Mouse (Mus musculus) neural tube, embryonic 12.5 days (tissue): ENCODE results near the gene Hnrnpa1. TPM values are rescaled to one million over a fixed set of nuclear protein-coding genes. Genes with fewer than 3 reads are reported as not detected.
"Not testable (repeated sequence)": the region's sequence is repeated elsewhere in the genome, so short reads cannot be mapped to it uniquely, and the experiment has no call there.

Experiments used
- ATAC-seq: fragments of 200-750 bp; cut with Nextera tagmentation; 2 replicates; pipeline ENCODE4 v1.8.0; 2017; ENCODE audit warnings: low read depth, mild to moderate bottlenecking, moderate TSS enrichment, moderate library complexity; ENCODE audit not compliant: low FRiP score
- H3K27ac ChIP-seq: fragments of 300-500 bp; sonication (generic); 2 replicates; pipeline ENCODE4 v1.5.1; 2016
- H3K27me3 ChIP-seq: fragments of 300-500 bp; sonication (generic); replicated peaks from 2 replicates; pipeline ENCODE4 v1.6.1; 2016; ENCODE audit warnings: mild to moderate bottlenecking
- H3K36me3 ChIP-seq: fragments of 300-500 bp; sonication (generic); 2 replicates; pipeline ENCODE4 v1.6.1; 2016; ENCODE audit warnings: mild to moderate bottlenecking
- H3K4me1 ChIP-seq: fragments of 300-500 bp; sonication (generic); 2 replicates; pipeline ENCODE4 v1.6.1; 2016
- H3K4me2 ChIP-seq: fragments of 300-500 bp; sonication (generic); replicated peaks from 2 replicates; pipeline ENCODE4 v1.6.1; 2016; ENCODE audit warnings: mild to moderate bottlenecking
- H3K4me3 ChIP-seq: fragments of 300-500 bp; sonication (generic); 2 replicates; pipeline ENCODE4 v1.5.1; 2016
- H3K9ac ChIP-seq: fragments of 300-500 bp; sonication (generic); 2 replicates; pipeline ENCODE4 v1.6.1; 2016; ENCODE audit warnings: mild to moderate bottlenecking
- H3K9me3 ChIP-seq: fragments of 300-500 bp; sonication (generic); 2 replicates; pipeline ENCODE4 v1.6.1; 2016; ENCODE audit warnings: mild to moderate bottlenecking
- WGBS: fragments of 180-500 bp; shearing (Covaris S2); methylation state at CpG from one replicate; pipeline ENCODE4 v1.1.7; 2016; 5-methylcytosine and 5-hydroxymethylcytosine counted together
- polyA plus RNA-seq: library from polyadenylated mRNA; unstranded; fragments of >200 nt; fragmentation: Nextera tagmentation; extraction: Ambion mirVana; gene quantifications from 2 replicates; pipeline ENCODE4 v1.2.1, GENCODE M21; 2016

Gene Hnrnpa1
- polyA plus RNA-seq, 1 experiment from 2014 or later = 1,154 TPM

DNA sequence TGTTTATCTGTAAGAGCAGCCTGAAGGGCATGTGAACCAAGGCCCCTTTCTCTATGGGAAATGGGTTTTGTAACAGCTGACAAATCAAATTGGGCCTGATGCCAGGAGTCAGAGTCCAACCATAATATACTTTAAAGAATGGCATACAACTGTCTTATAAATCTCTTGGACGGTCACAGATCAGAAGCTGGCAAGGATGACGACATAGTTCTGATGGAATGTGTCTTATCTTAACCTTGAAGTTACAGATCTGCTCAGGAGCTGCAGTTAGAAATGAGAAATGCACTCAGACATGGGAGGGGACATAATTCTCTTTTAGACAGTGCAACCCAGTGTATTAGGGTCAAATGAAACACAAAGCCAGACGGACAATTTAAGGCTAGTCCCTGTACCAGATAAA is 19.4 kb upstream of the Hnrnpa1 start:
- no peak for ATAC-seq
- H3K4me3 ChIP-seq = no peak overlapping the region
- no peaks in the 10 kb centered on the region for H3K9me3 ChIP-seq
- no peak overlapping the region for H3K27ac ChIP-seq
- no peak overlapping the region for H3K4me2 ChIP-seq
- H3K4me1 ChIP-seq = peaks cover 12% of the 10 kb centered on the region
- WGBS = 47% methylated on average over 3 of the region's 3 CpGs
- H3K36me3 ChIP-seq = no peaks in the 10 kb centered on the region; the same call in 1 of the 2 replicates
- no peaks in the 10 kb centered on the region for H3K27me3 ChIP-seq
- no peak overlapping the region for H3K9ac ChIP-seq

DNA sequence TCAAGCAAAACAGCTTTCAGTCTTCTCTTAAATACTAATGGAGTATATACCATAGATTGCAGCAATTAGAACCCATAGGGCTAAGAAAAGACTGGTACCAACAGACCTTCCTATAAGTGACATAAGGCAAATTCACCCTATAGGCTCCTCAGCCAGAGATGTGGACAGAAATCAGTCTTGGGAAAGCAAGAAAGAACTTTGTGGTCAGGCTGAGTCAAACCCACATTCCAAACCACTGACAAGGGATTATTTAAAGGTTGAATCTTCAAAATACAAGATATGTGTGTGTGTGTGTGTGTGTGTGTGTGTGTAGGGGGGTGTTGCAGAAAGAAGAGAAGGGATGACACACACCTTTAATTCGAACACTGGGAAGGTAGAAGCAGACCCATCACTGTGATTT is 18.8 kb upstream of the Hnrnpa1 start:
- H3K9me3 ChIP-seq = no peaks in the 10 kb centered on the region
- no peaks in the 10 kb centered on the region for H3K27me3 ChIP-seq
- WGBS = 90% methylated on average over 1 of the region's 1 CpGs
- H3K4me2 ChIP-seq = no peak overlapping the region
- ATAC-seq = no peak
- 0 out of 2 replicates have a peak, but pooled peaks cover 7% of the 10 kb centered on the region for H3K4me1 ChIP-seq
- H3K9ac ChIP-seq = no peak overlapping the region
- H3K27ac ChIP-seq = no peak overlapping the region
- H3K4me3 ChIP-seq = no peak overlapping the region
- H3K36me3 ChIP-seq = no peaks in the 10 kb centered on the region; the same call in 1 of the 2 replicates

DNA sequence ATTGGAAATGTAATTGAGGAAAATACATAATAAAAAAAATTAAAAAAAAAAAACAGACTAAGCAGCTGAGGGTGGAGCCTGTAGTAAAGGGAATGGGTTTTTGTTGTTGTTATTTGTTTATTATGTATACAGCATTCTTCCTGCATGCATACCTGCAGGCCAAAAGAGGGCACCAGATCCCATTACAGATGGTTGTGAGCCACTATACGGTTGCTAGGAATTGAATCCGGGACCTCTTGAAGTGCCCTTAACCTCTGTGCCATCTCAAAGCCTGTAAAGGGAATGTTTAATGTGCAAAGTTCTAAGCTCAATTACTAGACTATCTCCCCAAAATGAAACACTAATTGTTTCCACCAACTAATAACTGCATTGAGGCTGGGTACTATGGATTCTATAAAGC is 16.1 kb upstream of the Hnrnpa1 start:
- Histone ChIP-seq H3K4me2 (no peak overlapping the region), H3K4me3 (no peak overlapping the region), H3K36me3 (no peaks in the 10 kb centered on the region; the same call in 1 of the 2 replicates), H3K27ac (no peak overlapping the region), H3K9me3 (no peaks in the 10 kb centered on the region), H3K27me3 (no peaks in the 10 kb centered on the region), H3K9ac (no peak overlapping the region), H3K4me1 (0 out of 2 replicates have a peak, but pooled peaks cover 7% of the 10 kb centered on the region)
- no peak for ATAC-seq
- 91% methylated on average over 2 of the region's 2 CpGs for WGBS

DNA sequence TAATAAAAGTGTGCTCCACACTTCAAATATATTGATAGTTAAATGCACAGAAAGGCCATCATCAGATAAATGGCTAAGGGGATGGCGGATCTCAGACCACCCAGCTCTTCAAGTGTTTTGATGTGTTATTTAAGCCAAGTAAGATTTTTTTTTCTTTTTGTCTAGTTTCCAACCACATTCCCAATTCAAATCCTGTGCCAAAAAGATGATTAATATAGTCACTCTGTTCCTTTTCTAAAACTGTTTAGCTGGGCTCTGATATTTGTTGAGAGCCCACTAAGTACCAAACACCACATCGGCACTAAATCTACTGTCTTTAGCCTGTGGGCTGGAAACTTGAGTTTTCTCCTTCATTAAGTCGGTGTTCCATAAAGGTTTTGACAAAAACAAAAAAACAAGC is 13.2 kb upstream of the Hnrnpa1 start:
- H3K9ac ChIP-seq = no peak overlapping the region
- H3K4me2 ChIP-seq = no peak overlapping the region
- H3K27me3 ChIP-seq = no peaks in the 10 kb centered on the region
- no peak for ATAC-seq
- no peak overlapping the region for H3K27ac ChIP-seq
- H3K9me3 ChIP-seq = no peaks in the 10 kb centered on the region
- WGBS = 85% methylated on average over 3 of the region's 3 CpGs
- H3K4me3 ChIP-seq = no peak overlapping the region
- H3K36me3 ChIP-seq = no peaks in the 10 kb centered on the region; the same call in 1 of the 2 replicates
- H3K4me1 ChIP-seq = no peaks in the 10 kb centered on the region

DNA sequence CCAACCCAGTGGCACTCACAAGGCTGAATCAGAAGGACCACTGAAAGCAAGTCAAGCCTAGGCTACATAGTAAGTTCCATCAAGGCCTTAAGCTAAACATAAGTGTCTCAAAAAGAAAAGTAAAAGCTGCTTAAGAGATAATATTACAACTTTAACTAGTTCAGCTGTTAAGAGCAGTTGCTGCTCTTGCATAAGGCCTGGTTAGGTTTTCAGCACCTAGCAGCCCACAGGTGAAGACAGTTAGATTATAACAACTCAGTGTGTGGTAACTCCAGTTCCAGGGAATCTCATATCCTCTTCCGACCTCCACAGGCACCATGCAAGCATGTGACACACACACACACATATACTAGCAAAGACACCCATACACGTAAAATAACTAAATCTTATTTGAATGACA is 12.7 kb upstream of the Hnrnpa1 start:
- 87% methylated on average over 2 of the region's 2 CpGs for WGBS
- Histone ChIP-seq H3K4me1 (no peaks in the 10 kb centered on the region), H3K9me3 (no peaks in the 10 kb centered on the region), H3K4me3 (no peak overlapping the region), H3K4me2 (no peak overlapping the region), H3K36me3 (no peaks in the 10 kb centered on the region; the same call in 1 of the 2 replicates), H3K27me3 (no peaks in the 10 kb centered on the region), H3K9ac (no peak overlapping the region), H3K27ac (no peak overlapping the region)
- ATAC-seq = no peak

DNA sequence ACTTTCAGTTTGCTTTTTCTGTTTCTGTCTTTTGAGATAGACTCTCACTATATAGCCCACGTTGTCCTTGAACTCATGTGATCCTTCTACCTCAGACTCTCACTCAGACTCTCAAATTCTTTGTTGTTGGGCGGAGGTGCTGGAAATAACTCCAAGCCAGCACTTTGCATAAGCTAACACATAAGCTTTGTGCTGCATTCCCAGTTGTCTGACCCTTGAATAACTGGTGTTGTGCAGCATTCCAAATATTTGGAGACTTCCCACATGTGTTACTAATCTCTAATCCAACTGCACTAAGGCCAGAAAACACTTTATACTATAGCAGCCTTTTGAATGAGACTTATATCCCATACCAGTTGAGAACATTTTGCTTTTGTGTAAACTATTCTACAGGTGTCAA is 11.3 kb upstream of the Hnrnpa1 start:
- 88% methylated on average over 2 of the region's 2 CpGs for WGBS
- Histone ChIP-seq H3K4me3 (no peak overlapping the region), H3K9ac (no peak overlapping the region), H3K27ac (no peak overlapping the region), H3K36me3 (no peaks in the 10 kb centered on the region; the same call in 1 of the 2 replicates), H3K9me3 (no peaks in the 10 kb centered on the region), H3K27me3 (no peaks in the 10 kb centered on the region), H3K4me2 (no peak overlapping the region), H3K4me1 (no peaks in the 10 kb centered on the region)
- no peak for ATAC-seq

DNA sequence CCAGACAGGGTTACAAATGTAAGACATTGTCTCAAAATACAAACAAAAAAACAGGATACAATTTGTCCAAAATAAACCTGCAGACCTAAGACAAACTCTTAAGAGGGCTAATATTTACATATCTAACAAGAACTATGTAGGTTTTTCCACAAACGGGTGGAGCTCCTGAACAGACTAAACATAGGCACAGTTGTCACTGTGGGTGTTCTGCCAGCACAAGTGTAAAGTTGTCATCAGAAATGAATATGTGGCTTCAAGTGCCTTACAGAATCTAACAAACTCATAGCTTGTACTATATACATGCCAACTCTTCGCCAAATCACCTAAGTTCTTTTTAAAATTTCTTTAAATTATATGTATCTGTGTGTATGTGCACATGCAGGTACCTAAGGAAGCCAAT is 7.1 kb upstream of the Hnrnpa1 start:
- Histone ChIP-seq H3K9me3 (no peaks in the 10 kb centered on the region), H3K27ac (no peak overlapping the region), H3K27me3 (no peaks in the 10 kb centered on the region), H3K4me2 (no peak overlapping the region), H3K9ac (no peak overlapping the region), H3K4me3 (no peak overlapping the region), H3K36me3 (peaks cover 6% of the 10 kb centered on the region; the same call in 1 of the 2 replicates), H3K4me1 (peaks cover 1% of the 10 kb centered on the region; the same call in 1 of the 2 replicates)
- ATAC-seq = no peak
- WGBS = 89% methylated on average over 2 of the region's 2 CpGs

DNA sequence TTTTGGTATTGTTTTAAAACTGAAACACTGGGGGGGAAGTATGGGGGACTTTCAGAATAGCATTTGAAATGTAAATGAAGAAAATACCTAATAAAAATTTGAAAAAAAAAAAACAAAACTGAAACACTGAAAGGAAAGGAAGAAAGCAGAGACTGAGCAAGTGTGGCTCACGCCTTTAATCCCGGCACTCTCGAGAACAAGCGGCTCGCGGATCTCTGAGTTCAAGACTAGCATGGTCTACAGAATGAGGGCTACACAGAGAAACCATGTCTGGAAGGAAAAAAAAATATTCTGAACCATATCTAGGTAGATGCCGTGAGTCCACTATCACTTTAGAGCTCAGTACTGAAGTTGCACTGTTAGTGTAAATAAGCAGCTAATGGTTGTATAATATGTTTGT is 2.9 kb upstream of the Hnrnpa1 start:
- WGBS = 97% methylated on average over 7 of the region's 7 CpGs
- no peaks in the 10 kb centered on the region for H3K9me3 ChIP-seq
- no peak overlapping the region for H3K27ac ChIP-seq
- peaks cover 14% of the 10 kb centered on the region; the same call in 1 of the 2 replicates for H3K36me3 ChIP-seq
- H3K4me2 ChIP-seq = no peak overlapping the region; the same call in 1 of the 2 replicates
- no peak overlapping the region for H3K9ac ChIP-seq
- no peaks in the 10 kb centered on the region for H3K27me3 ChIP-seq
- no peak for ATAC-seq
- H3K4me1 ChIP-seq = peaks cover 16% of the 10 kb centered on the region
- no peak overlapping the region for H3K4me3 ChIP-seq

DNA sequence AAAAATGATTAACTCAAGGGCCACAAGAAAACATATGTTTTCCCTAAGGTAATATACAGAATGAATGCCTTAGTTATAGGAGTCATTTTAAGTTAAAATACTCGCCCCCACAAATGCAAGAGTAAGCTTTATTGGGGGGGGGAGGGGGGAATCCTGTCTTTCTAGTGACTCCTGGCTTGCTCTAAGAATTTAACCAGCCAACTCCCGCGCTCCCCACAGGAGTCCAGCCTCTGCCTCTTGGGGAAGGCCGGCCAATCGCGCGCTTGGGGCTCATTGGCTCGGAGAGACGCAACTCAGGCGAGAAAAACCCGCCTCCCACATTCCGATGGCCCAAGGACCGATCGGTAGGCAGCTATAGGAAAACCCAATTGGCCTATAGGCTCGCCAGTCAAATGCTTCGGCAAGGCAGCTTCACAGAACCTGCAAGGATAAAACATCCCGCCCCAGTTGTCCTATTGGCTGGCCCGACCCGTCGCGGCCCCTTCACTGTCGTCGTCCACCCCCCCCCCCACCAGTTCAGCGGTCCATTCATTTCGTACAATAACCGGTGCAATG is 1.0 kb upstream of the Hnrnpa1 start:
- ATAC-seq = peak; percentile 87
- Histone ChIP-seq H3K27me3 (no peaks in the 10 kb centered on the region), H3K9me3 (no peaks in the 10 kb centered on the region), H3K27ac (peak overlapping the region; percentile 81), H3K4me2 (peak overlapping the region; percentile 62), H3K9ac (peak overlapping the region; percentile 56), H3K36me3 (peaks cover 32% of the 10 kb centered on the region), H3K4me1 (peaks cover 33% of the 10 kb centered on the region), H3K4me3 (peak overlapping the region; percentile 60)
- WGBS = under 1% methylated on average over 26 of the region's 26 CpGs

DNA sequence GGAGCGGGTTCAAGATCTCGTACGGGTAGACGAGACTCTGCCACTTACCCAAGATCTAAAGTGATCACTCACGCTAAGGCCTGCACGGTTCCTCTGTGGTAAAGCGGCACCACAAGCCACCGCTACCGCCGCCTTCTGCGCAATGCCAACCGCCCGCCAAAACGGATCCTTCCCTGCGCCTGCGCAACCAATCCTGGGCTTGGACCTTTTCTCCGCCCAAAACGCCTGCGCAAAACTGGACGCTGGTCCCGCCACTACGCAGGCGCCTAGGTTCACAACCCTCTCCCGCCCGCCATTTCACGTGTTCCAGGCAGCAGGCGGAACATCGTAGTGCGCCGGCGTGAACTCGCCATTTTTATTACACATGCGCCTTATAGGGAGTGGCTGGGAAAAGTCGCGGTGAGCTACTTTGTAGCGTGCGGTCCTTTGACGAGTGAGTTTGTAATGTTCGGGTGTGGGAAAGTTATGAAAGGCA is 510 bp upstream of the Hnrnpa1 start, which contains the start of gene Cbx5:
Cbx5 (minus strand) TSS at position 132 of the 475 bp plus-strand sequence.
- H3K27ac ChIP-seq = peak within 1 kb of the TSS; percentile 81
- peak; percentile 93 for ATAC-seq
- H3K9me3 ChIP-seq = no peaks in the 10 kb centered on the region
- H3K4me1 ChIP-seq = peaks cover 33% of the 10 kb centered on the region
- H3K4me3 ChIP-seq = peak within 1 kb of the TSS; percentile 60
- H3K36me3 ChIP-seq = peaks cover 32% of the 10 kb centered on the region
- H3K4me2 ChIP-seq = peak within 1 kb of the TSS; percentile 95
- WGBS = under 1% methylated on average over 39 of the region's 39 CpGs
- H3K27me3 ChIP-seq = no peaks in the 10 kb centered on the region
- H3K9ac ChIP-seq = peak within 1 kb of the TSS; percentile 69

DNA sequence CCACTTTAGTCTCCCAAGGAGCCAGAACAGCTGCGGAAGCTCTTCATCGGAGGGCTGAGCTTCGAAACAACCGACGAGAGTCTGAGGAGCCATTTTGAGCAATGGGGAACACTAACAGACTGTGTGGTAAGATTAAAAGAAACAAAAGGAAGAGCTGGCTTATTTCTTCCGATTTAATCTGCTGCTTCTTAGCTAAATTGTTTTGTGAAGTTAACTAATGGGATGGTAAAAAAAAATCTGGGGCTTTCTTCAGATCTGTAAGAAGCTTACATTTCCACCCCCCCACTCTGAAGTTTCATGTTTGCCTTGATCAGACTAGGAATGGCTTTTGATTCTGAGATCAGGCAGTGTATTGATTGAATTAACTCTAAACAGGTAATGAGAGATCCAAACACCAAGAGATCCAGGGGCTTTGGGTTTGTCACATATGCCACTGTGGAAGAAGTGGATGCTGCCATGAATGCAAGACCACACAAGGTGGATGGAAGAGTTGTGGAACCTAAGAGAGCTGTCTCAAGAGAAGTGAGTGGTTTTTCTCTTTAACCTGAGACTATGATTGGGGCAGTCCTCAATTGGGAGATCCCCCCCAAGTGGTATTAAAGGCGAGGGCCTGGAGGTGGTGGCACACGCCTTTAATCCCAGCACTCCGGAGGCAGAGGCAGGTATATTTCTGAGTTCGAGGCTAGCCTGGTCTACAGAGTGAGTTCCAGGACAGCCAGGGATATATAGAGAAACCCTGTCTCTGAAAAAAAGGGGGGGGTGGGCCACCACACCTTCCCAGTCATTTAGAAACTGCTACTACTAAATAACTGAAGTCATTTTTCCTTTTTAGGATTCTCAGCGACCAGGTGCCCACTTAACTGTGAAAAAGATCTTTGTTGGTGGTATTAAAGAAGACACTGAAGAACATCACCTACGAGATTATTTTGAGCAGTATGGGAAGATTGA is 1.1 kb downstream of the Hnrnpa1 start:
- WGBS = 14% methylated on average over 12 of the region's 12 CpGs
- H3K36me3 ChIP-seq = peaks cover 40% of the 10 kb centered on the region
- peak overlapping the region; percentile 60 for H3K4me3 ChIP-seq
- not testable (repeated sequence) for H3K27me3 ChIP-seq, H3K9me3 ChIP-seq, ATAC-seq
- peak overlapping the region; percentile 95 for H3K4me2 ChIP-seq
- peaks cover 33% of the 10 kb centered on the region for H3K4me1 ChIP-seq
- peak overlapping the region; percentile 69 for H3K9ac ChIP-seq
- peak overlapping the region; percentile 79 for H3K27ac ChIP-seq

DNA sequence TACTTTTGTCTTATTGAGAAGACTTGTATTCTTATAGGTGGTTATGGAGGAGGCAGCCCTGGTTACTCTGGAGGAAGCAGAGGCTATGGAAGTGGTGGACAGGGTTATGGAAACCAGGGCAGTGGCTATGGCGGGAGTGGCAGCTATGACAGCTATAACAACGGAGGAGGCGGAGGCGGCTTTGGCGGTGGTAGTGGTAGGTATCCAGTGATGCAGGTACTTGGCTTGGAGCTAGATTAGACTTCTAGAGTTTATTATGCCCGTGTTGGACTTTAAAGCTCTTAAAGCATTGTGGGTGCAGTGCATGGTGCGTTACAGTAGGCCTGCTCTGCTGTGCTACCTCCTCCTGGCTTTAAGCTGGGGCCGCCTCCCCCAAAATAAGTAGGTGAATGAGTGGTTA is 2.7 kb downstream of the Hnrnpa1 start:
- no peak for ATAC-seq
- 78% methylated on average over 8 of the region's 8 CpGs for WGBS
- H3K4me1 ChIP-seq = peaks cover 33% of the 10 kb centered on the region
- H3K9me3 ChIP-seq = no peaks in the 10 kb centered on the region
- H3K27ac ChIP-seq = no peak overlapping the region
- peaks cover 56% of the 10 kb centered on the region for H3K36me3 ChIP-seq
- peak overlapping the region; percentile 51; the same call in 1 of the 2 replicates for H3K9ac ChIP-seq
- H3K4me3 ChIP-seq = peak overlapping the region; percentile 20; the same call in 1 of the 2 replicates
- no peaks in the 10 kb centered on the region for H3K27me3 ChIP-seq
- peak overlapping the region; percentile 95 for H3K4me2 ChIP-seq
